Mouse (Mus musculus): ENCODE data around the gene B9d2. TPM values are rescaled to one million over a fixed set of nuclear protein-coding genes. Genes with fewer than 3 reads are reported as not detected.

Gene B9d2
- polyA plus RNA-seq (2014; fragmentation: Nextera tagmentation; extraction: Ambion mirVana), result 29.7 and 31.5 TPM in 2 replicates

DNA sequence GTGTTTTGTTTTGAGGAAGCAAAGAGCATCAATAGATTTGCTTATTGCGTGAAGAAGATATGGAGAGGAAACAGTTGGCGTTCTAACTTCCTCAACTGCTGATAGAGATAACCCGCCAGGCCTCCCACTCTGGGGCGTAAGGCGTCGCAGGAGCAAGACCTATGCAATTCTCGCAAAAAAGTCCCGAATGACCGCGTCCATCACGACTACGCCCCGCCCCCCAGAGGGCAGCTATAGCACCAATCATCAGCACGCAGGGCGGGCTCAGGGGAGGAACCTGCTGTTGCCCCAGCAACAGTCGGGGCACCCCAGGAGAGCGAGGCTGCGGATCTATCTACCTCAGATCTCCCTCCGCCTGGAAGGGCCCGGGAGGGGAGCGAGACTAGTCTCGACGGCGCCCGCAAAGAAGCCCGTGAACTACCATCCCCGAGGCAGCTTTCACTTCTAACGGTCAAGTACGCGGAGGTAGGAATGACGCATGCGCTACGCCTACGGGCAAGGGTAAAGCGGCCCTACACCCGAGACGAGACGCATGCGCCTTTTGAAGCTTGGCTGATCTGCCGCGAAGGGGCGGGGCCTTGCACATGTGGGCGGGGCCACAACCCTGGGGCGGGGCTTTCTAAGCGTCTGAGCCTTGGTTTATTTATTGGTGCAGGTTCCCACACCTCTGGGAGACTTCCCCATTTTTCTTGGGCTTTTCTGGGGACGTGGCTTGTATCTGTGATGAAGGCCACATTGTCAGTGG, at the start of gene B9d2:
Gene B9d2, plus strand, starts transcription at position 267 of the 745 bp plus-strand sequence.
- peak within 1 kb of the TSS; percentile 48 for H3K9ac ChIP-seq (replicated peaks; ENCODE audit: low read depth, low read length)
- H3K4me3 ChIP-seq (ENCODE audit: low read depth, low read length), result peak within 1 kb of the TSS; percentile 60
- H3K27ac ChIP-seq (ENCODE audit: low read length), result peak within 1 kb of the TSS; percentile 90
- peak; percentile 95 for ATAC-seq (ENCODE audit: insufficient number of reproducible peaks, insufficient read depth, low FRiP score, low read depth)
- H3K36me3 ChIP-seq (ENCODE audit: control insufficient read depth, insufficient read depth, low read length), result no peaks in the 10 kb centered on the region
- H3K4me1 ChIP-seq (ENCODE audit: control insufficient read depth, insufficient read depth, low read length), result peaks cover 9% of the 10 kb centered on the region; the same call in 1 of the 2 replicates
- 0% methylated on average over 46 of the region's 46 CpGs for WGBS
- no peaks in the 10 kb centered on the region for H3K9me3 ChIP-seq (ENCODE audit: control insufficient read depth, low read depth, low read length)
- no peaks in the 10 kb centered on the region for H3K27me3 ChIP-seq (ENCODE audit: control insufficient read depth, insufficient read depth, low read length)
- peak within 1 kb of the TSS; percentile 57 for H3K4me2 ChIP-seq (replicated peaks; ENCODE audit: low read depth, low read length)

DNA sequence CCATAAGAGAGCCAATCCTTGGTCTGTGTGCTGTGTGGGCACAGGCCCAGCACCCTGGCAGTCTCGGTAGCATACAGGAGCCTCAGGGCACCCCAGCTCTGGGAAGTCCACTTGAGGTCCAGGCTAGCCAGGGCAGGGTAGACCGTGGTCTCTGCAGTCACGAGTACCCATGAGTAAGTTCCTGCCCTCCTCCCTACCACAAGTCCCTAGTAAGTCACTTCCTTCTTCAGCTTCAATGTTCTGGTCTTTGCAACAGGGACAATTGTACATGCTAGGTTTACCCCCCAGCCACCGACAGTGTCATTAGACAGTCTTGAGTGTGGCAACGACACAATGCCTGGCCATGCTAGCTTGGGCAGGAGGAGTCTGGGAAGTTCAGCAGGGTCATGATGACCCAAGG, 47.9 kb upstream of the B9d2 start:
- no peaks in the 10 kb centered on the region for H3K9me3 ChIP-seq (ENCODE audit: control insufficient read depth, low read depth, low read length)
- 83% methylated on average over 5 of the region's 5 CpGs for whole genome bisulfite sequencing
- no peak overlapping the region for H3K27ac ChIP-seq (ENCODE audit: low read length)
- no peak overlapping the region for H3K4me2 ChIP-seq (replicated peaks; ENCODE audit: low read depth, low read length)
- peaks cover 16% of the 10 kb centered on the region for H3K36me3 ChIP-seq (ENCODE audit: control insufficient read depth, insufficient read depth, low read length)
- peaks cover 12% of the 10 kb centered on the region; the same call in 1 of the 2 replicates for H3K4me1 ChIP-seq (ENCODE audit: control insufficient read depth, insufficient read depth, low read length)
- ATAC-seq (ENCODE audit: insufficient number of reproducible peaks, insufficient read depth, low FRiP score, low read depth), result no peak
- H3K4me3 ChIP-seq (ENCODE audit: low read depth, low read length), result no peak overlapping the region
- H3K27me3 ChIP-seq (ENCODE audit: control insufficient read depth, insufficient read depth, low read length), result no peaks in the 10 kb centered on the region
- no peak overlapping the region for H3K9ac ChIP-seq (replicated peaks; ENCODE audit: low read depth, low read length)

DNA sequence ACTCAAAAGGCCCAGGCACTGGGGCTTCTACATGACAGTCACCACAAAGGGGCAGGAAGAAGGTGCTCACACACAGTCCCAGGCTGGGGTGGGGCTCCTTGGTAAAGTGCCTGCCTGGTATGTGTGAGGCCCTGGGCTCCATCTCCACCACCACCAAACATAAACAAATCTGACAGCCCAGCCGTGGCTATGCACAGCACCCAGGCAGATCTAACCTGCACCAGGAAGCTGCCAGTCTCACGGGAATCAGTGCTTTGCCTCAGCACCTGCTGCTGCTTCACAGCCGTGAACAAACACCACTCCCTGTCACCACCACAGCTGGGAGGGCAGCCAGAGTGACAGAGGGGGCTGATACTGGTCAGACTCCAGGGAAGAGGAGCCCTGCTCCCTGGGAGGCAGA, 44.2 kb upstream of the B9d2 start:
- Histone ChIP-seq H3K4me3 (ENCODE audit: low read depth, low read length) (no peak overlapping the region), H3K9me3 (ENCODE audit: control insufficient read depth, low read depth, low read length) (no peaks in the 10 kb centered on the region), H3K4me1 (ENCODE audit: control insufficient read depth, insufficient read depth, low read length) (no peaks in the 10 kb centered on the region), H3K27ac (ENCODE audit: low read length) (no peak overlapping the region), H3K36me3 (ENCODE audit: control insufficient read depth, insufficient read depth, low read length) (peaks cover 10% of the 10 kb centered on the region; the same call in 1 of the 2 replicates), H3K27me3 (ENCODE audit: control insufficient read depth, insufficient read depth, low read length) (no peaks in the 10 kb centered on the region), H3K4me2 (replicated peaks; ENCODE audit: low read depth, low read length) (no peak overlapping the region), H3K9ac (replicated peaks; ENCODE audit: low read depth, low read length) (no peak overlapping the region)
- 32% methylated on average over 3 of the region's 3 CpGs for WGBS
- no peak for ATAC-seq (ENCODE audit: insufficient number of reproducible peaks, insufficient read depth, low FRiP score, low read depth)

DNA sequence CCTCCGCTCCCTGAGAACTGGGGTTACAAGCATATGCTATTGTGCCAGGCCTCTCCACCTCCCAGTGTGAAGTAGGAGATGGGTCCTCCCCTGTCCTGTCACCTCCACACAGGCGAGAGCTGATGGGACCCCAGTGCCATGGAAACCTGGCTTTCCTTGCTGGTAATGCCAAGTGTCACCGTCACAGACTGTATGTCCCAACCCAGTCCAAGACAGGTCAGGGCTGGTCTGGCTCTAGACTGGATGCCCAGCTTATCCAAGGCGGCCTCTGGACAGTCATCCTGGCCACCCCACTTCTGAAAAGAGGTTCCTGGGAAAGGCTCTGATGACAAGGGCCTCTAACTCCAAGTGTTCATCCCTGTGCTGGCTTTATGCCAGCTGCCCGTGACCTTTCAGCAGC, 43.5 kb upstream of the B9d2 start:
- WGBS, result 83% methylated on average over 5 of the region's 5 CpGs
- no peak overlapping the region for H3K4me3 ChIP-seq (ENCODE audit: low read depth, low read length)
- peaks cover 14% of the 10 kb centered on the region; the same call in 1 of the 2 replicates for H3K36me3 ChIP-seq (ENCODE audit: control insufficient read depth, insufficient read depth, low read length)
- H3K9me3 ChIP-seq (ENCODE audit: control insufficient read depth, low read depth, low read length), result no peaks in the 10 kb centered on the region
- no peaks in the 10 kb centered on the region for H3K27me3 ChIP-seq (ENCODE audit: control insufficient read depth, insufficient read depth, low read length)
- no peak overlapping the region for H3K4me2 ChIP-seq (replicated peaks; ENCODE audit: low read depth, low read length)
- ATAC-seq (ENCODE audit: insufficient number of reproducible peaks, insufficient read depth, low FRiP score, low read depth), result no peak
- H3K9ac ChIP-seq (replicated peaks; ENCODE audit: low read depth, low read length), result no peak overlapping the region
- H3K4me1 ChIP-seq (ENCODE audit: control insufficient read depth, insufficient read depth, low read length), result no peaks in the 10 kb centered on the region
- H3K27ac ChIP-seq (ENCODE audit: low read length), result no peak overlapping the region

DNA sequence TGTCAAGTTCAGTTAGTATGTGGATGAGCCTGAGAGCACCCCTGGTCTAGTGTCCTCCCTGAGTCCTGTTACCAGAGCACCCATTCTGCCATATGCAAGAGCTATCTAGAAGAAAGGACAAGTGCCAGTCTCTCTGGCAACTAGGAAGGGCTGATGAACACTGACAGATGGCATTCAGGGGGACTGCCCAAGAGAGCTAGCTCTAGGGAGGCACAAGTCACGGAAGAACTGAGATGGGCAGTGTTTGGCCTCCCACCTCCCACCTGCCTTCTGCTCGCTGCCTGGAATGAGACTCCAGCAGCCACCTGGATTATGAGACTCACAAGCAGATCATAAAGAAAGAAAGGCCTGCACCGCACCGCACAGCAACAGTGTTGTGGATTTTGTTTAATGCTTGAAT, 40.8 kb upstream of the B9d2 start:
- 94% methylated on average over 4 of the region's 4 CpGs for WGBS
- no peak overlapping the region for H3K27ac ChIP-seq (ENCODE audit: low read length)
- no peaks in the 10 kb centered on the region for H3K4me1 ChIP-seq (ENCODE audit: control insufficient read depth, insufficient read depth, low read length)
- ATAC-seq (ENCODE audit: insufficient number of reproducible peaks, insufficient read depth, low FRiP score, low read depth), result no peak
- no peaks in the 10 kb centered on the region for H3K9me3 ChIP-seq (ENCODE audit: control insufficient read depth, low read depth, low read length)
- peaks cover 14% of the 10 kb centered on the region; the same call in 1 of the 2 replicates for H3K36me3 ChIP-seq (ENCODE audit: control insufficient read depth, insufficient read depth, low read length)
- no peak overlapping the region for H3K4me2 ChIP-seq (replicated peaks; ENCODE audit: low read depth, low read length)
- no peak overlapping the region for H3K9ac ChIP-seq (replicated peaks; ENCODE audit: low read depth, low read length)
- H3K27me3 ChIP-seq (ENCODE audit: control insufficient read depth, insufficient read depth, low read length), result no peaks in the 10 kb centered on the region
- H3K4me3 ChIP-seq (ENCODE audit: low read depth, low read length), result no peak overlapping the region

DNA sequence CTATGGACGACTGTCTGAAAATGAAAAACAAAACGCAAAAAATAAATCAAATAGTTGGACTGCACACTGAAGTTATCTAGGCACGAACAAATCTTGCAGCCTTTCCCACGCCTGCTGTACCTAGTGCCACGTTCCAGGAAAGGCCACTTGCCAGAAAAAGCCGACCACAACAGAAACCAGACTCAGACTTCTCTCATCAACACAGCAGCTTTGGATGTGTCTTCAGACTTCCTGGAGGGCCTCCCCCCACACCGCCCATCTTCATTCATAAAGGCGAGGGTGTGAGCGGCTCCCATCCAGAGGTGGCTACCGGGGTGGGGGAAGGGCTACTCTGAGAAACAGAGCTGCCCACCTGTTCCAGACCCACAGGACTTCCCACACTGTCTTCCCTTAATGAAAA, 36.4 kb upstream of the B9d2 start:
- WGBS, result 77% methylated on average over 10 of the region's 10 CpGs
- Histone ChIP-seq H3K4me3 (ENCODE audit: low read depth, low read length) (no peak overlapping the region), H3K27ac (ENCODE audit: low read length) (no peak overlapping the region), H3K9me3 (ENCODE audit: control insufficient read depth, low read depth, low read length) (no peaks in the 10 kb centered on the region), H3K9ac (replicated peaks; ENCODE audit: low read depth, low read length) (no peak overlapping the region), H3K36me3 (ENCODE audit: control insufficient read depth, insufficient read depth, low read length) (peaks cover 4% of the 10 kb centered on the region; the same call in 1 of the 2 replicates), H3K4me2 (replicated peaks; ENCODE audit: low read depth, low read length) (no peak overlapping the region), H3K4me1 (ENCODE audit: control insufficient read depth, insufficient read depth, low read length) (no peaks in the 10 kb centered on the region), H3K27me3 (ENCODE audit: control insufficient read depth, insufficient read depth, low read length) (no peaks in the 10 kb centered on the region)
- no peak for ATAC-seq (ENCODE audit: insufficient number of reproducible peaks, insufficient read depth, low FRiP score, low read depth)

DNA sequence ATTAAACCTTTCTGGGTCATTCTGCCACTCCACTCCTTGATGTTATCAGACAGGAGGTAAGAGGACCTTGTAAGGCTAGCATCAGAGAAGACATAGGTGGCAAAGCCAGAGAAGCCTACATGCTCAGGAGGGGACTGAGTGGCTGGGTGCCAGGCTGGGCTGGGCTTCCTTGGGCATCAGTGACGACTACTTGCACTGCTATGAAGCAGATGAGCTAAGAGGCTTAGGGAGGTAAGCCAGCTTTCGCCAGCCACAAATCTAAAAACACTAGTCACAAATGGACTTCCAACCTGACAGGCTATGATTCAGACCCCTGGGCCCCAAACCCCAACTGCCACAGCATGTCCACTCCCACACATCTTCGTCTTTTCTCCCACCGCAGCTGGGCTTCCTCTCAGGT, 35.9 kb upstream of the B9d2 start:
- 76% methylated on average over 4 of the region's 4 CpGs for WGBS
- no peak overlapping the region for H3K27ac ChIP-seq (ENCODE audit: low read length)

DNA sequence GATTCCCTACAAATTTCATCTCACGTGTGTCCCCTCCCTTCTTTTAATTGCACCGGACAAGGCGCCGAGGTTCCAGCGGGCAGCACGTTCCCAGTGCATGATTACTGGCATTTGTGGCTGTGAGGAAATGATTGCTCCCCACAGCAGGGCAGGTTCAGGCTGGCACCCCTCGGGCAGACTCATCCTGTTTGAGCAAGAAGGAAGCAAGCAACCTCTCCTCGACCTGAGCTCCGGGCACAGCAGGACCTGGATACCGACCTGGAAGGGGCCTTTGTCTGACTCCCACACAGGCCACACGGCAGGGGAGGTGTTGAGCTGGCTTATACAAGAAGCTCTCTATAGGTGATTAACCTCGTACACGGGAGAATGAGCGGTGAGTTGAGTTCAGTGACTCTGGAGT, 35.5 kb upstream of the B9d2 start:
- Histone ChIP-seq H3K27ac (ENCODE audit: low read length) (no peak overlapping the region), H3K9me3 (ENCODE audit: control insufficient read depth, low read depth, low read length) (no peaks in the 10 kb centered on the region), H3K27me3 (ENCODE audit: control insufficient read depth, insufficient read depth, low read length) (no peaks in the 10 kb centered on the region), H3K4me2 (replicated peaks; ENCODE audit: low read depth, low read length) (no peak overlapping the region), H3K4me3 (ENCODE audit: low read depth, low read length) (no peak overlapping the region), H3K4me1 (ENCODE audit: control insufficient read depth, insufficient read depth, low read length) (no peaks in the 10 kb centered on the region), H3K9ac (replicated peaks; ENCODE audit: low read depth, low read length) (no peak overlapping the region), H3K36me3 (ENCODE audit: control insufficient read depth, insufficient read depth, low read length) (peaks cover 4% of the 10 kb centered on the region; the same call in 1 of the 2 replicates)
- 68% methylated on average over 14 of the region's 14 CpGs for WGBS
- no peak for ATAC-seq (ENCODE audit: insufficient number of reproducible peaks, insufficient read depth, low FRiP score, low read depth)

More for the DNA sequence above, 35.9 kb upstream of the B9d2 start:
- no peaks in the 10 kb centered on the region for H3K27me3 ChIP-seq (ENCODE audit: control insufficient read depth, insufficient read depth, low read length)
- no peak overlapping the region for H3K4me2 ChIP-seq (replicated peaks; ENCODE audit: low read depth, low read length)
- ATAC-seq (ENCODE audit: insufficient number of reproducible peaks, insufficient read depth, low FRiP score, low read depth), result no peak
- no peak overlapping the region for H3K9ac ChIP-seq (replicated peaks; ENCODE audit: low read depth, low read length)
- no peak overlapping the region for H3K4me3 ChIP-seq (ENCODE audit: low read depth, low read length)
- H3K9me3 ChIP-seq (ENCODE audit: control insufficient read depth, low read depth, low read length), result no peaks in the 10 kb centered on the region
- no peaks in the 10 kb centered on the region for H3K4me1 ChIP-seq (ENCODE audit: control insufficient read depth, insufficient read depth, low read length)
- H3K36me3 ChIP-seq (ENCODE audit: control insufficient read depth, insufficient read depth, low read length), result peaks cover 4% of the 10 kb centered on the region; the same call in 1 of the 2 replicates

All from stomach, embryonic 14.5 days (tissue).